Mouse (Mus musculus) testis, adult 2 months (tissue): ENCODE results near the gene Mbd4.

Experiments used
- CTCF ChIP-seq: fragments of 200-500 bp; IDR thresholded peaks from 2 replicates; pipeline ENCODE4 v1.5.1; 2012; ENCODE audit warnings: low read depth, mild to moderate bottlenecking, inconsistent platforms, low read length, moderate library complexity; ENCODE audit not compliant: control insufficient read depth, insufficient read depth, insufficient replicate concordance
- POLR2A ChIP-seq: fragments of 200-500 bp; IDR thresholded peaks from 2 replicates; pipeline ENCODE4 v1.6.1; 2012; ENCODE audit warnings: low read depth, mild to moderate bottlenecking, inconsistent platforms, low read length, moderate library complexity; ENCODE audit not compliant: control insufficient read depth

- TF ChIP-seq CTCF: no peak
- TF ChIP-seq POLR2A: no peak
Measured at GRCm38 (mm10) chr6:115880751-115881150, 27.6 kb upstream of the Mbd4 start.
